Mouse (Mus musculus): Measurements from ENCODE around the gene Gng13. TPM values are rescaled to one million over a fixed set of nuclear protein-coding genes. Genes with fewer than 3 reads are reported as not detected.

Gene Gng13
- 10 to 100 TPM in 1 of 2 experiments, 1 to 10 TPM in 1; 9.9 to 16.3 TPM for total RNA-seq (2021)

- intact Hi-C loops (cut with DNase I): no loop called here
- no peak for DNase-seq
These were observed at the start of gene Gng13 for GRCm38 (mm10) chr17:25716711-25717637. Gene Gng13 (plus strand): TSS chr17:25717171.

DNA sequence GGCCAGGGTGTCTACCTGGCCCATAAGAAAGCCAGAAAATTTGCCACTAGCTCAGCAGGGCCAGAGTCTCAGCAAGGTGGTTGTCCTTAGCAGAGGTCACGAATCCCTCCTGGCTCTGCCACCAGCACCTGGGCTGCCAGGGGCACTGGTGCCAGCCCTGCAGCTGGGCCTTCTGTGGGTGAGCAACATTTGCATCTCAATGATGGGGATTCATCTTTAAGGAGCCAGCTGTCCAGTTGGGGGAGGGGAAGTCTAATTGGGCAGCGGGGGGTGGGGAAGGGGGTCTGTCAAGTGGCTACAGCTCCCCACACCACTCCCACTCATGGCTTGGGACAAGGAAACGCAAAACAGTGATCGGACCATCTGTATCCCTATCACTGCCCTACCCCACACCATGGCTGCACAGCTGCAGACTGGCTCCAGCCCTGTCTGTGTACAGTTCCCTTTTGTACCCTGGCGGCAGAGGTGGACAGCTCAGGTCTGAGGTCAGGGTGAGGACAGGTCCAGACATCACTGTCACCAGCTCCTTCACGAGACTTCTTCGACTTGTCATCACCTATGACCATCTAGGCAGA lies 48.4 kb upstream of the Gng13 start:
- peak; percentile 47 for DNase-seq
- intact Hi-C loops (cut with DNase I): no loop called here

- DNase-seq: peak; percentile 48
- intact Hi-C loops (cut with DNase I): no loop called here
These were observed 44.0 kb upstream of the Gng13 start for GRCm38 (mm10) chr17:25672982-25673381.

- DNase-seq: no peak
- intact Hi-C loops (cut with DNase I): no loop called here
These were observed 39.0 kb upstream of the Gng13 start for GRCm38 (mm10) chr17:25677969-25678368.

- no peak for DNase-seq
- intact Hi-C loops (cut with DNase I): no loop called here
These were observed 37.2 kb upstream of the Gng13 start for GRCm38 (mm10) chr17:25679818-25680217.

DNA sequence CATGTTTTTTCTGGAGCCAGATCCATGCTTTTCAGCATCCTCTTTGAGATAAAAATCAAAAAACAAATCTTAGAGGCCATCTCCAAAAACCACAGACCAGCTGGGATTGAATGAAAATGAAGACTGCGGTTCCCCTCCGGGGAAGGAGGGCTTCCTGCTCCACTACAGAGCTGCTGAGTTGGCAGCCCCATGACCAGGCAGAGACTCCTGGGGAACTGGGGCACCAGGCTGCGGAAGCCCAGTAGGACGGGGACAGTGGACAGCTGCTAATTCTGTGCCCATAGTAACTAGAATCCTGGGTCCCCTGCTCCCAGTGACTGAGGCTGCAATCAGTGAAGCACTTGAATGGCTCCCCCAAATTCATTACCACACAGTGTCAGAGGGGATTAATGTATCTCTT lies 35.3 kb upstream of the Gng13 start:
- intact Hi-C loops (cut with DNase I): no loop called here
- no peak for DNase-seq

DNA sequence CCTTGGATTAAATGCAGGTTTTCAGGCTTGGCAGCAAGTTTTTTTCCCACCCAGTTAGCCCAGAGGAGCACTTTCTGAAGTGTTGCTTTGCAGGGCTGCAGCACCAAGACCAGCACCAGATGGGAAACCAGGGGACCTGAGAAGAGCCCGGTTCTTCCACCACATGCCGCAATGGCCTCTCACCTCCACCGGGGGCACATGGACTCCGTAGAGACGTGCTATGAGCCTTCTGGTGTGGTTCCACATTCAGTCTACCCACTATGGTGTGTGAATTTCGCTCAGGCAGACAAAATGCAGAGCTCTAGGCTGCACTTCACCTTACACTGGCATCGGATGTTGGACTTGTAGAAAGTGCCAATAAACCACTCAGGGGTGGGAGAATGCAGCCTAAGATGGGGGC lies 30.6 kb upstream of the Gng13 start:
- intact Hi-C loops (cut with DNase I): no loop called here
- DNase-seq: peak; percentile 35

GRCm38 (mm10) chr17:25688922-25689321 lies 28.0 kb upstream of the Gng13 start:
- intact Hi-C loops (cut with DNase I): no loop called here
- no peak for DNase-seq

- DNase-seq: no peak
- intact Hi-C loops (cut with DNase I): loop anchor here (10.0 kb wide), 1 partner anchor 301 kb away; no protein-coding TSS in a partner anchor
These were observed 20.7 kb upstream of the Gng13 start for GRCm38 (mm10) chr17:25696263-25696662.

- intact Hi-C loops (cut with DNase I): loop anchor here (2.0 to 10.0 kb wide), 3 partner anchors 132 to 304 kb away; no protein-coding TSS in a partner anchor
- peak; percentile 80 for DNase-seq
These were observed 18.5 kb upstream of the Gng13 start for GRCm38 (mm10) chr17:25698446-25698845.

- intact Hi-C loops (cut with DNase I): no loop called here
- DNase-seq: no peak
These were observed 16.0 kb upstream of the Gng13 start for GRCm38 (mm10) chr17:25700863-25701496.

DNA sequence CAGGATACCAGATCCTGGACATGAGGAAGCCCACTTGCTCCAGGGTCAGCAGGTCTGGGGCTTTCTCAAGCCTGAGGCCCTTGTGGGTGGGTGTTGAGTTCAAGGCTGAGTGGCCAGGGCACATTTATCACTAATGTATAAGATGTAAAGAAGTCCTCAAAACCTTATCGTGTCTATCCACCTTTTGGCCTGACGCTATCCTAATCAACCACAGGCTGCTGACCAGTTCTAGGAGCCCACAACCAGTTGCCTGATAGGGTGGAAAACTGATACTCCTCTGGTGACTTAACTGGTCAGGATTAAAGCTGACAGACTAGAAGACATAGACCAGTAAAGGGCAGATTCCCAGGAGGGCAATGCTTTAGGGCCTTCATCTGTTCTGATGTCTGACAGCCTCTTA lies 7.0 kb upstream of the Gng13 start:
- intact Hi-C loops (cut with DNase I): no loop called here
- no peak for DNase-seq

DNA sequence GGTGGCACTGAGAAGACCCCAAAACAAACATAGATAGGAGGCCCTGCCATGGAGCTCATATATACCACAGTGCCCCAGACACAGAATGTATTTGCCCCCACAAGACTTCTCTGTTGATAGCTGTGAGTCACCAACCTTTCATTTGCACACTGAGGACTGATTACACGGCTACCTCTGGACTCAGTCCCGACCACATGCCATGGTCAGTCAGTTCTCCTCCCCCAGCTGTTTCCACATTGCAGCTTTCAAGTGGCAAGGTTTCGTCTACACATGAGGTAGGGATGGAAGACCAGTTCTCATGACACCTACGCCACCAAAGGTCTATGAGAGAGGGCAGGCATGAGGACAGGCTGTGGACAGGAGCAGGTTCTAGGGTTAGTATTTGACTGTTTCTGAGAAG lies 5.8 kb upstream of the Gng13 start:
- DNase-seq: no peak
- intact Hi-C loops (cut with DNase I): no loop called here

DNA sequence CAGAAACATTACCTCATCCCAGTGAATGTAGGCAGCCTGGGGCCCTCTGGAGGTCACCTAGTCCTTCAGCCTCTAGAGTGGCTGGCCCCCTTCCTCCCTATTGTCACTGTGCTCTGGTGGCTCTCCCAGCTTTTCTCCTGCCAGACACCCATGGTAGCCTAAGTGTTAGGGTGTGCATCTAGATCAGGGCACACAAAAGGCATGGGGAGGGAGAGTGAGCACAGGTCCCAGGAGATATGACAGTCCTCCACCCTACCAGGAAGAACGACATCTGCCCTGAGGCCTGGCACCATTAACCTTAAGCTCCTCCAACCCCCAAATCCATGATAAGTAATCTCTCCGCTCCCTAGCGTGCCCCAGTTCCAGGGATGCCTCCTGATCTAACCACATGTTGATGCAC lies 1.3 kb upstream of the Gng13 start:
- no peak for DNase-seq
- intact Hi-C loops (cut with DNase I): no loop called here

DNA sequence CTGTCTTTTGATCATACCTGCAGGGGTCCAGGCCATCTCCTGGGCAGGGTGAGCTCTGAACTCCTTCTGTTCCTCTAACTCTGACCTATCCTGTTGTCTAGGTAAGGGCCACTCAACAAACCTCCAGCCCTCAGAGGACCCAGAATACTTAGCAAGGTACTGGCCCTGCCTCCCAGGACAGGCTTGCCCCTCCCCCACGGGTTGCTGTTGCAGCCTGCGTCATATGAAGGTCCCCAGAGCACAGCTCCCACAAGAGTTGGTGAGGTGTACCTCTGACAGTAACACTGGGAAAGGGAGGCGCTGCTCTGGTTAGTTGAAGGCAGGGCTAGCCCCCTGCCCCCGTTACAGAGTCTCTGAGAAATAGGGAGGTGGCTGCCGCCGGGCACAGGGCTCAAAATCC lies 841 bp upstream of the Gng13 start:
- intact Hi-C loops (cut with DNase I): no loop called here
- DNase-seq: no peak

GRCm38 (mm10) chr17:25717691-25718090 lies 720 bp downstream of the Gng13 start:
- no peak for DNase-seq
- intact Hi-C loops (cut with DNase I): no loop called here

DNA sequence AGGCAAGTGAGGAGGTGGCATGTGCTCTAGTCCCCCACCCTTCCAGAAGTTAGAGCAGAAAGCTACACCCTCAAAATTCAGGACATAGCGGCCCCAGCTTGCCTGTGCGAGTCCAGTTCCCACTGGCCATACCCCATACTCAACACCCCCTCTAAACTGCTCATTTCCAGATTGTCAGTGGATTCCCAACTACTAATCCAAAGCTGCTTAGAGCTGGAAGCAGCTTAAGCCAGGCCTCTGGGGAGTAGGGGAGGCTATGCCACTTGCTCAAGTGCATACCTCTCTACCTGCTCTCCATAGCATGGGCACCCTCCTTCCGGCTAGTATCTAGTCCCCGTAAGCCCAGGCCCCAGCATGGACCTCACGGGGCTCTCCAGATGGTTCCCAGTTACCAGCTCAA lies 4.5 kb downstream of the Gng13 start:
- no peak for DNase-seq
- intact Hi-C loops (cut with DNase I): no loop called here

GRCm38 (mm10) chr17:25723470-25723869 lies 6.5 kb downstream of the Gng13 start:
- intact Hi-C loops (cut with DNase I): no loop called here
- no peak for DNase-seq

DNA sequence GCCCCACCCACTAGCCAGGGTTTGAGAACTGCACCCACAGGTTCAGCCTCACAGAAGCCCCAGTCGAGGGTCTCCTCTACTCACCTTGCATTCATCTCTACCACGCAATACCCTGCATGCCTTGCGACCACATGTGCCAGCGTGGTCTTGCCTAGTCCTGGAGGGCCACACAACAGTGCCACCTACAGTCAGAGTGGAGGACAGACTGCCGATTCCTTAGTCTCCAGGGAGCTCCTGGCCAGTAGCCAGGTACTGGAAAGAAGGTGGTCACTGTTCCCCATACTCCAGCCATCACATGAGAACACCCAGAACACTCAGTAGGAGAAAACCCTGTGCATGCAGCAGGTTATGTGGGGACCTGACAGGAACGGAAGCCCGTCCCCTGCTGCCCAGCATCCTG lies 6.9 kb downstream of the Gng13 start:
- intact Hi-C loops (cut with DNase I): no loop called here
- DNase-seq: peak; percentile 38

- no peak for DNase-seq
- intact Hi-C loops (cut with DNase I): no loop called here
These were observed 8.3 kb downstream of the Gng13 start for GRCm38 (mm10) chr17:25725264-25725663.

GRCm38 (mm10) chr17:25727265-25728008 lies 10.5 kb downstream of the Gng13 start, which contains the start of the genes Chtf18 and Rpusd1:
Gene Chtf18 (minus strand): TSS chr17:25727419.
Gene Rpusd1 (plus strand): TSS chr17:25727670.
- intact Hi-C loops (cut with DNase I): no loop called here
- DNase-seq: peak; percentile 100
